Mouse (Mus musculus) liver, postnatal 0 days (tissue): Measurements from ENCODE around the gene Csrp1.

Experiments used
- CTCF ChIP-seq: sonication (generic); IDR thresholded peaks from 2 replicates; pipeline ENCODE4 v1.5.1; 2016; ENCODE audit warnings: antibody characterized with exemption, low read depth
- EP300 ChIP-seq: IDR thresholded peaks from 2 replicates; pipeline ENCODE4 v1.6.1; 2016; ENCODE audit warnings: antibody characterized with exemption, low read depth, mild to moderate bottlenecking

GRCm38 (mm10) chr1:135672374-135672773, 47.5 kb upstream of the Csrp1 start:
- TF ChIP-seq CTCF (no peak), EP300 (no peak)
